Mouse (Mus musculus) embryonic fibroblast, embryonic 13.5 days (primary cell): ENCODE measurements around the gene Ints12.

Source experiments
- CTCF ChIP-seq: IDR thresholded peaks from 2 replicates; pipeline ENCODE4 v1.5.1; 2011; ENCODE audit warnings: mild to moderate bottlenecking, control low read depth, low read length, moderate library complexity, borderline replicate concordance; ENCODE audit not compliant: insufficient read depth
- POLR2A ChIP-seq: IDR thresholded peaks from 2 replicates; pipeline ENCODE4 v1.6.1; 2011; ENCODE audit warnings: low read depth, mild to moderate bottlenecking, control low read depth, low read length, moderate library complexity

GRCm38 (mm10) chr3:133152831-133153230, 61.2 kb downstream of the Ints12 start:
- no peak for TF ChIP-seq POLR2A
- TF ChIP-seq CTCF, result no peak
